Mouse (Mus musculus): ENCODE data around the gene Socs2. TPM values are rescaled to one million over a fixed set of nuclear protein-coding genes. Genes with fewer than 3 reads are reported as not detected.

Socs2 gene
- total RNA-seq, 2 experiments from 2014 or later, result 11.1 to 20.0 TPM

GRCm38 (mm10) chr10:95426207-95427115 lies 9.5 kb upstream of the Socs2 start:
- DNase-seq (ENCODE audit: low spot score in 2 of 2), result no peak

DNA sequence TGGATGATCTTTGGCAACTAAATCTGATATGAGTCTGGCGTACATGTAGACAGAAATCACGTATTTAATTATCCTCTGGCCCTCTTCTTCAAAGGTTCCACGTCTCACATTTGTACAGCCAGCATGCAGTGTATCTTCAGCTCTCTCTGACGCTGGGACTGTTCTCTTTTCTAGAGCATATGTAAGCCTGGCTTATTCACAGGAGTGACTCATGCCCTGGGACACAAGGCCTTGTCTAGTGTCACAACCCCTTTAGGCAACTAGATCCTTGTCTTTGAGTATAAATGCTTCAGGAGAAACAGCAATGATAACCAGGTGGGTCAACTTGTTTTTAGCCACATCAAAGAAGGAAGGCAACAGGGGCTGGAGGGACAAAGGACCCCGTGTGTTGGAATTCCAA lies 5.7 kb upstream of the Socs2 start:
- no peak for DNase-seq (ENCODE audit: low spot score in 2 of 2)

DNA sequence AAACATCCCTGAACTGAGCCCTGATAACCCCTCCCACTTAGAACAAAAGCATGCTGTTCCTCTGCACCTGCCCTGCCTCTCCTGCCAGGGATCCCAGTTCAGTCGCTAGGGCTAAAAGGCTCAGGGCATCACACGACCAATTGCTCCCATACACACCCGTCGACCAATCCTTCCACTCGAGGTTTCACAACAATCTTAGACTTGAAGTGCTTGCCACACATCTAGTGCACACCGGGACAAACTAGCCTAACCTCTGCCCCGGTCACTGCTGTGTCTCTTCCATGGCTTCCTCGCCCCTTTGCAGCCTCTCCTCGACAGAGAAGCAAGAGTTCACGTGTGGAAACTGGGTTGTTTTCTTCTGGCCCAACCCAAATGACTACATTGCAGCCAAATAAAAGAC lies 3.3 kb upstream of the Socs2 start:
- DNase-seq (ENCODE audit: low spot score in 2 of 2), result no peak

- no peak for DNase-seq (ENCODE audit: low spot score in 2 of 2)
These were observed 2.7 kb upstream of the Socs2 start for GRCm38 (mm10) chr10:95419726-95420125.

GRCm38 (mm10) chr10:95418631-95419030 lies 1.7 kb upstream of the Socs2 start:
- no peak for DNase-seq (ENCODE audit: low spot score in 2 of 2)

GRCm38 (mm10) chr10:95417496-95418236 lies 686 bp upstream of the Socs2 start:
- DNase-seq (ENCODE audit: low spot score in 2 of 2), result peak; percentile 72 to 76

DNA sequence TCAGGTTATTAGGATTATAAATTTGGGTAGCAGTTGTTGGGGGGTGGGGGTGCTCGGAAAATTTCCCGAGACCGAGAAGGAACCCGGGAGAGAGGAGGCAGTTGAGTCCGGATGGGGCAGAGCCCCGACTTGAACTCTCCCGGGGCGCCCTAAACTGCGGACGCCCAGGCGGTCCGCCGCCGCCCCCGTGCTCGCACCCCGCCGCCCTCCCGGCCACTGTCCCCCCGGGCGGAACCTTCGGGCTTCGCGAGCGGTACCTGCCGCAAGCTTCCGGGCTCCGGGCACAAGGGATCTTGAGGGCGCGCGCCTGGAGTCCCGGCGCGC lies 657 bp downstream of the Socs2 start:
- DNase-seq (ENCODE audit: low spot score in 2 of 2), result no peak

- peak; percentile 51 to 62 for DNase-seq (ENCODE audit: low spot score in 2 of 2)
These were observed 1.2 kb downstream of the Socs2 start for GRCm38 (mm10) chr10:95415533-95416360.

DNA sequence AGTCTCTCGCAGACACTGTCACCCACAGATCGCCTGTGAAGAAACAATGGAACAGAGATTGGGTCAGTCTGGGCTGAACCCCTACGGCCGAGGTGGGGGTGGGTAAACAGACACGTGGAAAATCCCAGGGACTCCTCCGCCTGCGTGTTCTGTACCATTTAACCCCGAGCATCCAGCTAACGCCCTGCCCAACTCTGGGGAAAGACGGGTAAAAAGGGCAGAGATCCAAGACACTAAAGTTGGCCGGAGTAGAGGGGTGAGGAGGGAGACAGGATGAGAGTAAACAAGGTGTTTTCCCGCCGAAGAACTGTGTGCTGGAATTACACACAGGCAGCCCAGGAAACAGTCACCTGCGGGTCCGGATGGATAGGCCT lies 1.8 kb downstream of the Socs2 start:
- DNase-seq (ENCODE audit: low spot score in 2 of 2), result no peak

GRCm38 (mm10) chr10:95414316-95415158 lies 2.4 kb downstream of the Socs2 start:
- peak; percentile 42 to 50 for DNase-seq (ENCODE audit: low spot score in 2 of 2)

DNA sequence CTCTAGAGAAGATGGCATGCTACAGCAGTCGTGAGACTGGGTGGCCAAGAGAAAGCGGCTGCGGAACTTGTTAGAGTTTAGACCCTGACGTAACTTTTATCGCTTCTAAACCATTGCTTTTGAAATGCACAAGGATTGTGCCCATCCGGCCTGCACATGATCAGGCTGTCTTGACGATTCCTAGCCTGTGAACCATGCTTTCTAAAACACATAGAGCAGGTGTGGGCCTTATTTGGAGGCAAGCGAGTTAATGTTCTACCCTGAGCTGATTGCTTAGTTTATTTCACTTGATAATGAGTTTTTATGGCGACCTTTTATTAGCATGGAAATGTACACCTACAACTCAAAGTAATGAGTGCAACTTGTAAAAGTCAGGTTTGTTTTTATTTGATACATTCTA lies 5.8 kb downstream of the Socs2 start:
- no peak for DNase-seq (ENCODE audit: low spot score in 2 of 2)

GRCm38 (mm10) chr10:95410709-95411108 lies 6.3 kb downstream of the Socs2 start:
- no peak for DNase-seq (ENCODE audit: low spot score in 2 of 2)

DNA sequence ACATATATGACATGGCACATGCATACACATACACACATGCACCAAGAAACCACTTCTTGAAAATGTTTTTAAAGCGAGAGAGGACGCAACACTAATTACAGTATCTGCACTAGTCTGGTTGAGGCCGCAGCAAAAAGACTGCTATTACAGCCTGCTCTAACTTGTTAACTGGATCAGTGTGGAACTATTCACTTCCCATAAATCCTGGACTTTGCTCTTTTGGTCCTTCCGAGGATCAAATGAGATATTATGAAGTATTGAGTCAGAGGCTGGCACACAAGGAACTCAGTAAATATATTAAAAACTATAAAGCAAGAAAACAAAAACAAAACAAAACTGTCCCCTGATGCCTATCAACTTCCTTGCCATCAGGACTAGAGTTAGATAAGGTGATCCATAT lies 6.8 kb downstream of the Socs2 start:
- DNase-seq (ENCODE audit: low spot score in 2 of 2), result no peak

DNA sequence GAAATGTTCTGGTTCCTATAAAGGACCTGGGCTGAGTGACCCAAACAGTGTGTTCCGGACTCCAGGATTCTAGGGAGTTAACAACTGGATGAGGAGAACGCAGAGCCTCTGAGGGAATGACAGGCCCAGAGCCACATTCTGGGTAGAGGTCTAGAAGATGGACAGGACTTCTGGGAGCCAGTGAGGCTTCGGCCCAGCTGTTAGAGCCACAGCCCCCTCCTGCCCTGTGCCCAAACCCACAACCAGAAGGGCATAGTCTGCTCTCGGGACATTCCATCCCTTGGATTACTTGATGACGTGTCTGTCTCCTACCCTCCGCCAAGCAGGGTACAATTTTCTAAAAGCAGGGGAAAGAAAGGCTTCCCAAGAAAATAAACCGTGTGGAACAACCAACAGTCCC lies 7.8 kb downstream of the Socs2 start:
- DNase-seq (ENCODE audit: low spot score in 2 of 2), result no peak

DNA sequence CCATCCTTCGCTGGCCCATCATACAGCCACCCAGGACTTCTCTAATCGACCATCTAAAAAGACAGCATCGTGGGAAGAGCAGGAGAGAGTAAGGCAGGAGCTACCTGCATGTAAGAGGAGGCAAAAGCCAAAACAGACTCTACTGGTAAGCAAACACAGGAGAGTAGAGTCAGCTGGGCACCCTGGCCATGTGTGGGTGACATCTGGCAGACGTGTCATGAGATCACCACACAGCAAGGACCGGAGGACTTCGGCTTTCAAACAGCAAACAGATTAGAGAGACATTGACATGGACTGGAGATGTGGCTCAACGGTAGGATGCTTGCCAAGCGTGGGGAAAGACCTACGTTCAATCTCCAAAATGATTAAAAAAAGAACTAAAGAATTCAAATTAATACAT lies 8.5 kb downstream of the Socs2 start:
- no peak for DNase-seq (ENCODE audit: low spot score in 2 of 2)

- no peak for DNase-seq (ENCODE audit: low spot score in 2 of 2)
These were observed 9.3 kb downstream of the Socs2 start for GRCm38 (mm10) chr10:95407541-95408160.

GRCm38 (mm10) chr10:95404774-95405173 lies 12.2 kb downstream of the Socs2 start:
- DNase-seq (ENCODE audit: low spot score in 2 of 2), result no peak

DNA sequence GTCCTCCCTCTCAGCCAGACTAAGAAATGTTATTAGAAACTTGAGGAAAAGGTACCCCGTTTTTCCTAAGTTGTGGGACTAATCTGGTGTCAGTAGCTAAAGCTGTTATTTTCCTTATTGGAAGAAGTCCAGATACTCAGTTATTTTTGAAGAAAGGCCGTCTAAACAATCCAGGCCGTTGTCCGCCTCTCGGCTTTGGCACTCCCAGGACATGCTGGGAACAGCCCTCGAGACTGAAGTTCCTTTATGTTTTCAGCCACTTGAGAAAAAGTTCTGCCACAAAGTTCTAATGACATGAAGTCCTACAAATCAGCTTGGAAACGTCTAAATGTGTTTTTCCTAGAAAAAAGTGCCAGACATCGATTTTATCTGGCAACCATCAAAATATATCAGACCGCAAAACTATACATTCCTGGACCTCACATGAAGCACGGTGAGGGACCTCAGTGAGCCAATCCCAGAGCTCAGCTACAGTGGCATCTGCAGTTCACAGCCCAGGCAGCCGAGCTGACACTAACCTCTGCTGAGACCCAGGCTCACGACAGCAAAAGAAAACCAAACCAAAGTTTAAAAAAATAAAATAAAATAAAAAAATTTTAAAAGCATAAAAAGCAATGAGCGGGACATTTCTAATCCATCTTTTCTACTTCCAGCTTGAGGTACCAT lies 17.2 kb downstream of the Socs2 start:
- DNase-seq (ENCODE audit: low spot score in 2 of 2), result no peak

GRCm38 (mm10) chr10:95398489-95398888 lies 18.5 kb downstream of the Socs2 start:
- DNase-seq (ENCODE audit: low spot score in 2 of 2), result no peak

Measured in adrenal gland, adult 18-20 months (tissue).